Mouse (Mus musculus) gastrocnemius, adult 8-10 months (tissue): ENCODE results near the gene Pla2g3. TPM values are rescaled to one million over a fixed set of nuclear protein-coding genes. Genes with fewer than 3 reads are reported as not detected.

Source experiments
- DNase-seq, 2 experiments: peaks; one replicate each; pipeline ENCODE4 v3.0.0; 2022; ENCODE audit warnings: low spot score in 2 of 2
- total RNA-seq, 4 experiments: library from RNA; stranded (reverse); gene quantifications; 2 replicates each; pipeline ENCODE4 v1.2.4; 2022

Pla2g3 gene
- total RNA-seq, 4 experiments from 2014 or later = not detected

- no peak for DNase-seq
These were observed 31.8 kb downstream of the Pla2g3 start for GRCm38 (mm10) chr11:3519756-3520398.

GRCm38 (mm10) chr11:3520919-3521318 is 32.8 kb downstream of the Pla2g3 start:
- DNase-seq = no peak

GRCm38 (mm10) chr11:3521339-3522224 is 33.5 kb downstream of the Pla2g3 start:
- DNase-seq = no peak

GRCm38 (mm10) chr11:3522285-3523000 is 34.4 kb downstream of the Pla2g3 start:
- no peak for DNase-seq

- no peak for DNase-seq
These were observed 35.9 kb downstream of the Pla2g3 start for GRCm38 (mm10) chr11:3523840-3524582.

GRCm38 (mm10) chr11:3525560-3525959 is 37.5 kb downstream of the Pla2g3 start:
- DNase-seq = no peak

- DNase-seq = no peak
These were observed 38.1 kb downstream of the Pla2g3 start for GRCm38 (mm10) chr11:3526207-3526606.

- peak; percentile 79 to 85 for DNase-seq
These were observed 39.1 kb downstream of the Pla2g3 start for GRCm38 (mm10) chr11:3526979-3527738.

- DNase-seq = peak; percentile 76 to 83
These were observed 39.7 kb downstream of the Pla2g3 start for GRCm38 (mm10) chr11:3527766-3528165.

- no peak for DNase-seq
These were observed 40.1 kb downstream of the Pla2g3 start for GRCm38 (mm10) chr11:3528208-3528607.

- no peak for DNase-seq
These were observed 41.6 kb downstream of the Pla2g3 start for GRCm38 (mm10) chr11:3529476-3530252.

- DNase-seq = no peak
These were observed 42.6 kb downstream of the Pla2g3 start for GRCm38 (mm10) chr11:3530731-3531130.

GRCm38 (mm10) chr11:3531634-3532033 is 43.5 kb downstream of the Pla2g3 start:
- no peak for DNase-seq

GRCm38 (mm10) chr11:3532101-3532931 is 44.2 kb downstream of the Pla2g3 start:
- DNase-seq = no peak

GRCm38 (mm10) chr11:3533406-3533932 is 45.4 kb downstream of the Pla2g3 start:
- DNase-seq = no peak

GRCm38 (mm10) chr11:3534956-3535355 is 46.9 kb downstream of the Pla2g3 start:
- DNase-seq = no peak

- peak; percentile 94 to 95 for DNase-seq
These were observed 47.4 kb downstream of the Pla2g3 start for GRCm38 (mm10) chr11:3535406-3535986.

- DNase-seq = no peak
These were observed 48.0 kb downstream of the Pla2g3 start for GRCm38 (mm10) chr11:3536082-3536481.
